Mouse (Mus musculus): ENCODE results near the gene Prdm13.

Gene Prdm13

DNA sequence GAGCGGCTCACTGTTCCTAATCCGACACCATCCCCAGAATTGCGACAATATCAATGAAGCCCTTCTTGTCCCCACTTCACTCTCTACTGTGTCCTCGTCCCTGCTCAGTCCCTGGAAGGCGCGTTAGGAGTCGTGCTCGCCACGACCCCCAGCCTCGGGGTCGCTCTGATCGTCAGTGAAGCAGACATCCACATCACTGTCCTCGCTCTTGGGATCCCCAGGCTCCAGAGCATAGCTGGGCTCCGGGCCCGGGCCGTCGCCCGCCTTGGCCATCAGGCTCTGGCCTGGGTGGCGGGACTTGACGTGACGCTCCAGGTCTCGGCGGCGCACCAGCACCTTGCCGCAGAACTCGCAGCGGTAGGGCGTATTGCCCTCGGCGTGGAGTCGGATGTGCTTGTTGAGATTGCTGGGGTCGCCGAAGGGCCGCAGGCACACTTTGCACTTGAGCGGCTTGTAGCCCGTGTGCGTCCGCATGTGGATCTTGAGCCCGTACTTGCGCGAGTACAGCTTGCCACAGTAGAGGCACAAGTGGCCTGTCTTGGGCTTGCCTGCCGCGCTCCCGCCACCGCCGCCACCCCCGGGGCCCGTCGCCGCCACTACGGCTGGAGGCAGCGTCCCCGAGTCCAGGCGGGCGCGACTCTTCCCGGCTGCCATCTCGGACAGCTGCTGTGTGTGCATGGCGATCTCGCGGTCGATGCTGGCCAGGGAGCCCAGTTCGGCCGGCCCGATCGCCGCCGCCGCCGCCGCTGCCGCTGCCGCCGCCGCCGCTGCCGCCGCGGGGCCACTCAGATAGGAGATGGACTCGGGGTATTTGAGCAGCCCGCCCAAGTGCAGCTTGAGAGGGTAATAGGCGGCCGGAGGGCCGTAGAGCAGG is 7.4 kb downstream of the Prdm13 start:
- DNase-seq (ENCODE audit: low spot score in 2 of 2) = no peak

- no peak for DNase-seq (ENCODE audit: low spot score in 2 of 2)
Measured at GRCm38 (mm10) chr4:21674691-21675090, 11.1 kb downstream of the Prdm13 start.

DNA sequence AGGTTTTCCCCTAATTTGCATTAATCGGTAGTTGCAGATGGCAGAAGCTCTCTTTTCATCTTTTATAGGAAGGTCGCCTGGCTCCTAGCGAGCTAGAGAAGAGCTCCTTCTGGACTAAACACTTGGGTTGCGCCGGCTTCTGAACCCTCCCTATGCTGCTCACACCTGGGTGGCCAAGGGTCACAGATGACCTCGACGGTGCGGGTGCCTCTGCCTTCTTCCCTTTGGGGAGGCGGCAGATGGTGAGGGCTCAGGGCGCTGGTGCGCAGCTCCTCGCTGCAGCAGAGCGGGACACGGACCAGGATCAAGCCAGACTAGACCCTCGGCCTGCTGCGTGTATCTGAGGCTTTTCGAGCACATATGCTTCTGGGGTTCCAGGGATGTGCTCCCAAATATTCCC is 11.7 kb downstream of the Prdm13 start:
- no peak for DNase-seq (ENCODE audit: low spot score in 2 of 2)

- no peak for DNase-seq (ENCODE audit: low spot score in 2 of 2)
Measured at GRCm38 (mm10) chr4:21665961-21666360, 19.8 kb downstream of the Prdm13 start.

DNA sequence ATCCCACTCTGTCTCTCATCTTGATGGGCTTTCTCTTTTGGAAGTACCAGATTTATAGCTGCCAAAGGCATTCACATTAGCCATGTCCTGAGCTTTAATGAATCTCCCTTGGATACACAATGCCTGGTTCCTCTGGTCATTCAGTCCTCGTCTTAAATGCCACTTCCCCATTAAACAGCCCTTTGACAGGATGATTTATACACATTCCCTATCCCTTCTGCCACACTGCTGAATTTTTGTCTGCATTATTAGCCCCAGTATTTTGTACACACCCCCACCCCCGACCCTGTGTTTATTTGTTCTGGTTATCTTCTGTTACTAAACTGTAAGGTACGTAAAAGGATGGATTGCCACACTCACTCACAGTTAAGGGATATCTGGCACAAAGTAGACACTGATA is 27.6 kb downstream of the Prdm13 start:
- no peak for DNase-seq (ENCODE audit: low spot score in 2 of 2)

DNA sequence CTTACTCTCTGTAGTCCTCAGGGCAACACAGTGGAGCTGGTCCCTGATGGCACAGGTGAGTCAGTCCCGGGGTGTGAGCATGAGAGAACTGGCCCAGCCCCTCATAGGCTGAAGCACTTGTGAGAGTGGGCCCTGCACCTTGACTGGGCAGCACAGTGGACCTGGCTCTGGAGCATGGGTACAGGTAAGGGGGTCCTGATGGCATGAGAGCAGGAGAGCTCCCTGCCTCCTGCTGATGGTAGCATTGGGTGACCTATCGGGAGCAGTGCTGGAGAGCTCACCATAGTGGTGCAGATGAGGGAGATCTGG is 56.5 kb downstream of the Prdm13 start:
- no peak for DNase-seq (ENCODE audit: low spot score in 2 of 2)

DNA sequence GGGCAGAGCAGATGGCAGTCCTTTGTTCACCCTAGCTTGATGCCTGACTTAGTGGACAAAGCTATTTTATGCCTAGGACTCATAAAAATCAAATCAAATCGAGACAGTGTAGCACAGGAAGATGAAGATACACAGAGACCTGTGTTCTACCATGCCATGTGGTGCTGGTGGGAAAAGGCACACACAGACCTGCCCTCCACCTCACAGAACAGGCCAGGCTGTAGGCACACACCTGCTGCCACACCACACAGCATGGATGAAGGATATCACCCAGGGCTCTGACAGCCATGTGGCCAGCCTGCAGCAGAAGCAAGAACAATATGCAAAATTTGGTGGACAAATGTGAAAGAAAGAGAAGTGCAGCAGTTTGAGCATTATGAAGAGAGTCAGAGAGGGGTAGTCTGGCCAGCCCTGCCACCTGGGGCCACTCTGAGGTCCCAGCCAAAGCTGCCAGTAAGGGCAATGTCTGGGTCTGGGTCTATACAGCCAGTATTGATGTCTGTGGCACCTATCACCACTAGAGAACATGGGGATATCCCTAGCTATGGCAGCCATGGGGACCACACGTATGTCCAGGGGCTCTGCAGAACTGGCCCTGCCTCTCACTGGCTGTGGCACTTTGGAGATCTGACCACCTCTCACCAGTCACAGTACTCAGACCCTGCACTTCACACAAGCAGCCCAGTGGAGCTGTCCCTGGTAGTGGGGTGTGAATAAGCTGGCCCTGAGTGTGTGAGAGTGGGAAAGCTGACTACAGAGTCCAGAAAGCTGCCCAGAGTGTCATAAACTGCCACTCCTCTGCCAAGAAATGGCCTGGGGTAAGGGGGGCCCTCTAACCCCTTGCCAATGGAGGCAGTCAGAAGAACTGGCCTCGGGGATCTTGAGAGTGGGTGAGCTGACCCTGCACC is 57.1 kb downstream of the Prdm13 start:
- DNase-seq (ENCODE audit: low spot score in 2 of 2) = no peak
